Mouse (Mus musculus) bone marrow macrophage, adult 2 months (primary cell): ENCODE data around the gene Sumo3.

Experiments used
- CTCF ChIP-seq: IDR thresholded peaks from 2 replicates; pipeline ENCODE4 v1.5.1; 2012; ENCODE audit warnings: low read depth, mild to moderate bottlenecking, low read length, moderate library complexity
- POLR2A ChIP-seq: IDR thresholded peaks from 2 replicates; pipeline ENCODE4 v1.6.1; 2012; ENCODE audit warnings: mild to moderate bottlenecking, low read depth, low read length, borderline replicate concordance

DNA sequence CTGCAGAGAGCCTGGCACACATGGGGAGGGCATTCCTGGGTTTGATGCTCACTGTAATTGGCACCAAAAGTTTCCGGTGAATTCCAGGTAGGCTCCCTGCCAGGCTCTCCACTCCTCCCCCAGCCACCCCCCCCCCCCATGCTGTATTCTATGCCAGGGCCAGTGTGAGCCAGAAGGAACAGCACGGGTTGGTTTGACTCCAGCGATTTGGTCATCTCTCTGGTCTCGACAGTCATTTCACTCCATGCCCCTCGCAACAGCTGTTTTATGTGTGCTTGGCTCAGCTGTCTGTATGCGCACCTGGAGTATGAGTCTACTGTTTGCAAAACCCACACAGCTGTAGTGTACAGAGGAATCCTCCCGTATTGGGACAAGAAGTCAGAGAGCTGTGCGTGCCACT is 60.4 kb downstream of the Sumo3 start:
- no peak for TF ChIP-seq CTCF
- TF ChIP-seq POLR2A: no peak
